Mouse (Mus musculus) heart, embryonic 12.5 days (tissue): Measurements from ENCODE around the gene Abhd17c. TPM values are rescaled to one million over a fixed set of nuclear protein-coding genes. Genes with fewer than 3 reads are reported as not detected.
"Not testable (repeated sequence)": the region's sequence is repeated elsewhere in the genome, so short reads cannot be mapped to it uniquely, and the experiment has no call there.

Experiments used
- ATAC-seq: fragments of 200-750 bp; cut with Nextera tagmentation; 2 replicates; pipeline ENCODE4 v1.8.0; 2017; ENCODE audit warnings: moderate TSS enrichment, moderate library complexity; ENCODE audit not compliant: insufficient number of reproducible peaks, low FRiP score
- H3K27ac ChIP-seq: fragments of 300-500 bp; sonication (generic); 2 replicates; pipeline ENCODE4 v1.5.1; 2016; ENCODE audit warnings: mild to moderate bottlenecking, moderate library complexity; ENCODE audit not compliant: poor library complexity, severe bottlenecking
- H3K27me3 ChIP-seq: fragments of 300-500 bp; sonication (generic); replicated peaks from 2 replicates; pipeline ENCODE4 v1.6.1; 2016; ENCODE audit warnings: mild to moderate bottlenecking, moderate library complexity
- H3K36me3 ChIP-seq: fragments of 300-500 bp; sonication (generic); 2 replicates; pipeline ENCODE4 v1.6.1; 2016; ENCODE audit warnings: mild to moderate bottlenecking, moderate library complexity
- H3K4me1 ChIP-seq: fragments of 300-500 bp; sonication (generic); replicated peaks from 2 replicates; pipeline ENCODE4 v1.6.1; 2016; ENCODE audit warnings: mild to moderate bottlenecking
- H3K4me2 ChIP-seq: fragments of 300-500 bp; sonication (generic); 2 replicates; pipeline ENCODE4 v1.6.1; 2016; ENCODE audit warnings: mild to moderate bottlenecking, moderate library complexity
- H3K4me3 ChIP-seq: fragments of 300-500 bp; sonication (generic); 2 replicates; pipeline ENCODE4 v1.5.1; 2016; ENCODE audit warnings: mild to moderate bottlenecking
- H3K9ac ChIP-seq: fragments of 300-500 bp; sonication (generic); 2 replicates; pipeline ENCODE4 v1.6.1; 2016; ENCODE audit warnings: mild to moderate bottlenecking, moderate library complexity
- H3K9me3 ChIP-seq: fragments of 300-500 bp; sonication (generic); replicated peaks from 2 replicates; pipeline ENCODE4 v1.6.1; 2016; ENCODE audit warnings: mild to moderate bottlenecking, moderate library complexity
- WGBS: fragments of 180-500 bp; shearing (Covaris S2); methylation state at CpG from one replicate; pipeline ENCODE4 v1.1.7; 2016; 5-methylcytosine and 5-hydroxymethylcytosine counted together
- polyA plus RNA-seq: library from polyadenylated mRNA; unstranded; fragments of >200 nt; fragmentation: Nextera tagmentation; extraction: Ambion mirVana; gene quantifications from 2 replicates; pipeline ENCODE4 v1.2.1, GENCODE M21; 2016

The Abhd17c gene
- 69.5 and 77.4 TPM in 2 replicates for polyA plus RNA-seq

- peak within 1 kb of the TSS; percentile 88 for H3K27ac ChIP-seq
- under 1% methylated on average over 108 of the region's 109 CpGs for WGBS
- H3K4me3 ChIP-seq: peak within 1 kb of the TSS; percentile 87
- H3K9me3 ChIP-seq: no peaks in the 10 kb centered on the region
- H3K4me2 ChIP-seq: peak within 1 kb of the TSS; percentile 86
- peak within 1 kb of the TSS; percentile 90 for H3K9ac ChIP-seq
- peak; percentile 56 for ATAC-seq
- no peaks in the 10 kb centered on the region for H3K27me3 ChIP-seq
- H3K4me1 ChIP-seq: peaks cover 36% of the 10 kb centered on the region
- peaks cover 12% of the 10 kb centered on the region; the same call in 1 of the 2 replicates for H3K36me3 ChIP-seq
Measured at GRCm38 (mm10) chr7:84151001-84151959, at the start of gene Abhd17c. Abhd17c (minus strand) TSS chr7:84151893.

- H3K9me3 ChIP-seq: no peaks in the 10 kb centered on the region
- WGBS: 79% methylated on average over 6 of the region's 6 CpGs
- no peak for ATAC-seq
Measured at GRCm38 (mm10) chr7:84197208-84197860, 45.6 kb upstream of the Abhd17c start.

GRCm38 (mm10) chr7:84196221-84196620 lies 44.5 kb upstream of the Abhd17c start:
- WGBS: 73% methylated on average over 6 of the region's 6 CpGs
- ATAC-seq: no peak
- Histone ChIP-seq H3K9ac (no peak overlapping the region), H3K9me3 (0 out of 2 replicates have a peak, but pooled peaks cover 3% of the 10 kb centered on the region), H3K36me3 (no peaks in the 10 kb centered on the region), H3K27ac (no peak overlapping the region), H3K4me1 (no peaks in the 10 kb centered on the region), H3K4me3 (no peak overlapping the region), H3K4me2 (no peak overlapping the region), H3K27me3 (no peaks in the 10 kb centered on the region)

More at GRCm38 (mm10) chr7:84197208-84197860, 45.6 kb upstream of the Abhd17c start:
- Histone ChIP-seq H3K4me3 (no peak overlapping the region), H3K9ac (no peak overlapping the region), H3K4me2 (no peak overlapping the region), H3K27me3 (no peaks in the 10 kb centered on the region), H3K27ac (no peak overlapping the region), H3K4me1 (no peaks in the 10 kb centered on the region), H3K36me3 (no peaks in the 10 kb centered on the region)

GRCm38 (mm10) chr7:84192256-84192655 lies 40.6 kb upstream of the Abhd17c start:
- no peaks in the 10 kb centered on the region for H3K36me3 ChIP-seq
- no peak overlapping the region for H3K27ac ChIP-seq
- H3K9me3 ChIP-seq: 0 out of 2 replicates have a peak, but pooled peaks cover 4% of the 10 kb centered on the region
- no peaks in the 10 kb centered on the region for H3K4me1 ChIP-seq
- H3K4me3 ChIP-seq: no peak overlapping the region
- no peak overlapping the region for H3K9ac ChIP-seq
- 52% methylated on average over 3 of the region's 3 CpGs for WGBS
- ATAC-seq: no peak
- no peak overlapping the region for H3K4me2 ChIP-seq
- no peaks in the 10 kb centered on the region for H3K27me3 ChIP-seq

- Histone ChIP-seq H3K4me3 (no peak overlapping the region), H3K9me3 (0 out of 2 replicates have a peak, but pooled peaks cover 4% of the 10 kb centered on the region), H3K36me3 (no peaks in the 10 kb centered on the region), H3K4me2 (no peak overlapping the region), H3K27me3 (no peaks in the 10 kb centered on the region), H3K4me1 (no peaks in the 10 kb centered on the region), H3K9ac (no peak overlapping the region), H3K27ac (no peak overlapping the region)
- no peak for ATAC-seq
- WGBS: 78% methylated on average over 2 of the region's 2 CpGs
Measured at GRCm38 (mm10) chr7:84191476-84191875, 39.8 kb upstream of the Abhd17c start.

GRCm38 (mm10) chr7:84188196-84188595 lies 36.5 kb upstream of the Abhd17c start:
- H3K9ac ChIP-seq: no peak overlapping the region
- no peaks in the 10 kb centered on the region for H3K36me3 ChIP-seq
- H3K4me3 ChIP-seq: no peak overlapping the region
- no peak for ATAC-seq
- 68% methylated on average over 5 of the region's 5 CpGs for WGBS
- H3K4me1 ChIP-seq: no peaks in the 10 kb centered on the region
- H3K27me3 ChIP-seq: no peaks in the 10 kb centered on the region
- no peak overlapping the region for H3K27ac ChIP-seq
- H3K9me3 ChIP-seq: 0 out of 2 replicates have a peak, but pooled peaks cover 4% of the 10 kb centered on the region
- H3K4me2 ChIP-seq: no peak overlapping the region

- H3K4me1 ChIP-seq: no peaks in the 10 kb centered on the region
- no peak for ATAC-seq
- WGBS: 88% methylated on average over 4 of the region's 4 CpGs
- H3K9me3 ChIP-seq: no peaks in the 10 kb centered on the region
- no peak overlapping the region for H3K27ac ChIP-seq
- H3K27me3 ChIP-seq: no peaks in the 10 kb centered on the region
- H3K4me3 ChIP-seq: no peak overlapping the region
- H3K36me3 ChIP-seq: no peaks in the 10 kb centered on the region
- H3K4me2 ChIP-seq: no peak overlapping the region
- no peak overlapping the region for H3K9ac ChIP-seq
Measured at GRCm38 (mm10) chr7:84185196-84185595, 33.5 kb upstream of the Abhd17c start.

- Histone ChIP-seq H3K27ac (no peak overlapping the region), H3K9me3 (0 out of 2 replicates have a peak, but pooled peaks cover 4% of the 10 kb centered on the region), H3K27me3 (no peaks in the 10 kb centered on the region), H3K4me2 (no peak overlapping the region), H3K36me3 (no peaks in the 10 kb centered on the region), H3K4me3 (no peak overlapping the region), H3K9ac (no peak overlapping the region), H3K4me1 (no peaks in the 10 kb centered on the region)
- no peak for ATAC-seq
- WGBS: 68% methylated on average over 3 of the region's 3 CpGs
Measured at GRCm38 (mm10) chr7:84184703-84185102, 33.0 kb upstream of the Abhd17c start.

GRCm38 (mm10) chr7:84178809-84179208 lies 27.1 kb upstream of the Abhd17c start:
- not testable (repeated sequence) for ATAC-seq, H3K27me3 ChIP-seq, H3K9ac ChIP-seq, H3K9me3 ChIP-seq, H3K4me2 ChIP-seq, H3K4me3 ChIP-seq, H3K27ac ChIP-seq, H3K4me1 ChIP-seq, H3K36me3 ChIP-seq
- WGBS: 79% methylated on average over 2 of the region's 2 CpGs

- Histone ChIP-seq H3K27me3 (no peaks in the 10 kb centered on the region), H3K9me3 (0 out of 2 replicates have a peak, but pooled peaks cover 2% of the 10 kb centered on the region), H3K9ac (no peak overlapping the region), H3K4me2 (no peak overlapping the region), H3K36me3 (no peaks in the 10 kb centered on the region), H3K27ac (no peak overlapping the region), H3K4me1 (peaks cover 8% of the 10 kb centered on the region), H3K4me3 (no peak overlapping the region)
- WGBS: 83% methylated on average over 11 of the region's 11 CpGs
- no peak for ATAC-seq
Measured at GRCm38 (mm10) chr7:84174655-84175448, 23.2 kb upstream of the Abhd17c start.
